Mouse (Mus musculus) liver, adult 2 months (tissue): ENCODE measurements around the gene D6Wsu163e. TPM values are rescaled to one million over a fixed set of nuclear protein-coding genes. Genes with fewer than 3 reads are reported as not detected.
A peak's percentile ranks its signal among the peaks of the same experiment; 100 is the strongest.

Source experiments
- DNase-seq: peaks from one replicate; pipeline ENCODE4 v3.0.0-alpha.2; 2011; ENCODE audit warnings: low read depth, low spot score; ENCODE audit errors: extremely low read depth
- H3K27ac ChIP-seq: fragments of 200-500 bp; replicated peaks from 2 replicates; pipeline ENCODE4 v1.5.1; 2012; ENCODE audit warnings: low read depth, mild to moderate bottlenecking, control low read depth, inconsistent platforms, low read length; ENCODE audit not compliant: insufficient read depth
- H3K27me3 ChIP-seq: fragments of 200-500 bp; 2 replicates; pipeline ENCODE4 v1.6.1; 2012; ENCODE audit warnings: mild to moderate bottlenecking, moderate library complexity, low read length, inconsistent platforms; ENCODE audit not compliant: control insufficient read depth, insufficient read depth
- H3K36me3 ChIP-seq: fragments of 200-500 bp; 2 replicates; pipeline ENCODE4 v1.6.1; 2012; ENCODE audit warnings: low read length, inconsistent platforms; ENCODE audit not compliant: control insufficient read depth, insufficient read depth
- H3K4me1 ChIP-seq: fragments of 200-500 bp; 2 replicates; pipeline ENCODE4 v1.6.1; 2011; ENCODE audit warnings: low read length; ENCODE audit not compliant: control insufficient read depth, insufficient read depth
- H3K4me3 ChIP-seq: fragments of 200-500 bp; 2 replicates; pipeline ENCODE4 v1.5.1; 2011; ENCODE audit warnings: low read depth, mild to moderate bottlenecking, control low read depth, low read length, moderate library complexity; ENCODE audit not compliant: insufficient read depth
- H3K79me2 ChIP-seq: fragments of 200-500 bp; 2 replicates; pipeline ENCODE4 v1.6.1; 2012; ENCODE audit warnings: inconsistent platforms, mild to moderate bottlenecking, low read length, moderate library complexity; ENCODE audit not compliant: control insufficient read depth, insufficient read depth
- H3K9ac ChIP-seq: fragments of 200-500 bp; 2 replicates; pipeline ENCODE4 v1.6.1; 2012; ENCODE audit warnings: low read depth, mild to moderate bottlenecking, control low read depth, inconsistent platforms, low read length
- CTCF ChIP-seq: fragments of 200-500 bp; IDR thresholded peaks from 2 replicates; pipeline ENCODE4 v1.5.1; 2011; ENCODE audit warnings: low read depth, low read length, control low read depth
- POLR2A ChIP-seq: fragments of 200-500 bp; IDR thresholded peaks from 2 replicates; pipeline ENCODE4 v1.6.1; 2011; ENCODE audit warnings: low read length, control low read depth; ENCODE audit not compliant: insufficient read depth; ENCODE audit errors: extremely low read depth
- WGBS: fragments of 180-500 bp; shearing (Covaris S2); methylation state at CpG from one replicate; pipeline ENCODE4 v1.1.7; 2018; 5-methylcytosine and 5-hydroxymethylcytosine counted together
- polyA plus RNA-seq: library from polyadenylated mRNA; depleted of rRNA; stranded (reverse); fragments of >200 nt; gene quantifications from 2 replicates; pipeline ENCODE4 v1.2.3, GENCODE M21; 2012; rRNA removed
- total RNA-seq: library from RNA; depleted of rRNA; stranded (reverse); fragments of >200 nt; gene quantifications from 2 replicates; pipeline ENCODE4 v1.2.3, GENCODE M21; 2014; rRNA removed

Gene D6Wsu163e
- 9.7 and 13.9 TPM in 2 replicates for total RNA-seq
- 2.6 and 2.7 TPM in 2 replicates for polyA plus RNA-seq

- no peaks in the 10 kb centered on the region for H3K79me2 ChIP-seq
- WGBS: under 1% methylated on average over 33 of the region's 33 CpGs
- H3K4me3 ChIP-seq: peak within 1 kb of the TSS; percentile 88
- DNase-seq: peak; percentile 80
- H3K27me3 ChIP-seq: no peaks in the 10 kb centered on the region
- peaks cover 7% of the 10 kb centered on the region; the same call in 1 of the 2 replicates for H3K36me3 ChIP-seq
- TF ChIP-seq POLR2A (no peak), CTCF (no peak)
- H3K27ac ChIP-seq: no peak within 1 kb of the TSS
- H3K9ac ChIP-seq: peak within 1 kb of the TSS; percentile 59
- peaks cover 8% of the 10 kb centered on the region; the same call in 1 of the 2 replicates for H3K4me1 ChIP-seq
Measured at GRCm38 (mm10) chr6:126939487-126940171, at the start of gene D6Wsu163e, which contains the start of gene Rad51ap1. Gene D6Wsu163e, plus strand, starts transcription at chr6:126939962. Gene Rad51ap1, minus strand, starts transcription at chr6:126939587.

GRCm38 (mm10) chr6:126907378-126907777, 32.4 kb upstream of the D6Wsu163e start:
- no peak overlapping the region for H3K4me3 ChIP-seq
- H3K36me3 ChIP-seq: no peaks in the 10 kb centered on the region
- H3K27ac ChIP-seq: no peak overlapping the region
- H3K4me1 ChIP-seq: no peaks in the 10 kb centered on the region
- H3K27me3 ChIP-seq: no peaks in the 10 kb centered on the region
- H3K9ac ChIP-seq: no peak overlapping the region
- no peak for TF ChIP-seq POLR2A
- no peak for TF ChIP-seq CTCF
- DNase-seq: no peak
- no peaks in the 10 kb centered on the region for H3K79me2 ChIP-seq
- WGBS: 76% methylated on average over 4 of the region's 5 CpGs

GRCm38 (mm10) chr6:126907876-126908275, 31.9 kb upstream of the D6Wsu163e start:
- Histone ChIP-seq H3K4me1 (no peaks in the 10 kb centered on the region), H3K27me3 (no peaks in the 10 kb centered on the region), H3K79me2 (no peaks in the 10 kb centered on the region), H3K9ac (no peak overlapping the region), H3K4me3 (no peak overlapping the region), H3K36me3 (no peaks in the 10 kb centered on the region), H3K27ac (no peak overlapping the region)
- WGBS: 67% methylated on average over 3 of the region's 3 CpGs
- no peak for DNase-seq
- TF ChIP-seq POLR2A: no peak
- no peak for TF ChIP-seq CTCF

GRCm38 (mm10) chr6:126910727-126911126, 29.0 kb upstream of the D6Wsu163e start:
- Histone ChIP-seq H3K79me2 (no peaks in the 10 kb centered on the region), H3K4me1 (no peaks in the 10 kb centered on the region), H3K9ac (no peak overlapping the region), H3K27me3 (no peaks in the 10 kb centered on the region), H3K36me3 (no peaks in the 10 kb centered on the region), H3K4me3 (peak overlapping the region; percentile 10; the same call in 1 of the 2 replicates), H3K27ac (no peak overlapping the region)
- DNase-seq: peak; percentile 16
- 67% methylated on average over 4 of the region's 4 CpGs for WGBS
- TF ChIP-seq POLR2A (no peak), CTCF (no peak)

DNA sequence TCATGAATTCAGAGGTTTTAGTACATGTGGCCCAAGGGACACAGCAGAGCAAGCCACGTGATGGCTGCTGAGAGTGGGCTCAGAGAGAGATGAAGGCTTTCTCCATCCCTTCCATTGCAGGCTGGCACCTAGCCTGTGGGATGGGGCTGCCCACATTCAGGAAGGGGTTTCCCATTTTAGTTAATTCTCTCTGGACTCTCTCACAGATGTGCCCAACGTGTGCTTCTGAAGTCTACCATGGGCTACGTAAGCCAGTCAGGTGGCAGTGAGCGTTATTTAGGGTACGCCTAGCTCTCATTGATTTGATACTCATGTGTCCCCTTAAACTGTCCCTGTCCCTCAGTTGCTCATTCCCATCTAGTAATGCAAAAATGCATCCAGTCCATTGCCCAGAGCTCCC, 24.8 kb upstream of the D6Wsu163e start:
- Histone ChIP-seq H3K79me2 (no peaks in the 10 kb centered on the region), H3K36me3 (no peaks in the 10 kb centered on the region), H3K4me1 (no peaks in the 10 kb centered on the region), H3K27ac (no peak overlapping the region), H3K9ac (no peak overlapping the region), H3K27me3 (no peaks in the 10 kb centered on the region), H3K4me3 (no peak overlapping the region)
- WGBS: 76% methylated on average over 5 of the region's 5 CpGs
- no peak for DNase-seq
- no peak for TF ChIP-seq POLR2A
- TF ChIP-seq CTCF: no peak

DNA sequence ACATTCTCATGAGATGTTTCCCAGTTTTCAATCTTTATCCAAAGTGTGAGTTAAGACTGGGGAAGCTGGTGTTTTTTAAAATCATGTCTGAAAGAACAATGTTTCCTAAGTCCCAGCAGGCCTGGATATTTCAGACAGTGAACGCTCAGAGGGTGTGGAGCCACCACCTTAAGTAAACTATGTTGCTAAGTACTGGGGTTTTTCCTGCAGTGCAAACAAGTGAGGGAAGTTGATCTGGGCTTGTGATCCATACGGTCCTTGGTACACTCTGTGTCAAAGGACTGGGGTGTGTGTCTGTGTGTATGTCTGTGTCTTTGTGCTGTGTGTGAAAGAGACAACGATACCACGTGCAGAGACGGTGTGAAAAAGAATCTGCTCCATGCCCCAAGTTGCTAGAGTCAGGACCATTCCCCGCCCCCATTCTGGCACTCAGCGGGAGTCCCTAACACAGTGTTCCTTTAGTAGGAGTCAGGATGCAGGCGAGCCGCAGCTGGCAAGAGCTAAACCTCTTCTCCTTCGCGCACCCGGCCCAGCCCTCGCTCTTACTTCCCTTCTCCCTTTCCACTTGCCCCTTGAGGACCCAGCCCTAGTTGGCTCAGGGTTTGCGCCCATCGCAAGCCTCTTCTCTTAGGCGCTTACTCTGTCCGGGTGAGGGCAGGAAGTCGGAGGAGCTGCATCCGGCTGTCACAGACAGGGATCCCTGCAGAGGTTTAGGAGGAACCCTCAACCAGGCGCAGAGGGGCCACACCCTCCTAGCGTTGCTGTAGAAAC, 18.5 kb upstream of the D6Wsu163e start, which contains the start of gene Dyrk4:
Gene Dyrk4 (minus strand): TSS at position 729 of the 771 bp plus-strand sequence.
- Histone ChIP-seq H3K36me3 (no peaks in the 10 kb centered on the region), H3K9ac (0 out of 2 replicates have a peak within 1 kb of the TSS, but pooled peaks have one; percentile 17), H3K79me2 (no peaks in the 10 kb centered on the region), H3K4me1 (no peaks in the 10 kb centered on the region), H3K27me3 (no peaks in the 10 kb centered on the region), H3K4me3 (peak within 1 kb of the TSS; percentile 18; the same call in 1 of the 2 replicates), H3K27ac (no peak within 1 kb of the TSS)
- no peak for DNase-seq
- 24% methylated on average over 21 of the region's 21 CpGs for WGBS
- no peak for TF ChIP-seq POLR2A
- no peak for TF ChIP-seq CTCF
